Mouse (Mus musculus): ENCODE data around the gene Nup160.

- TF ChIP-seq POLR2A (IDR thresholded peaks at IDR 0.05; ENCODE audit: borderline replicate concordance, extremely low read depth, low read depth, low read length), result no peak
- no peak for TF ChIP-seq CTCF (IDR thresholded peaks at IDR 0.05; ENCODE audit: insufficient read depth, low read length)
Observed at GRCm38 (mm10) chr2:90717948-90718347, 40.9 kb downstream of the Nup160 start.

Data from lung, adult 2 months (tissue).